Mouse (Mus musculus) liver, embryonic 13.5 days (tissue): Measurements from ENCODE around the gene Reep6. TPM values are rescaled to one million over a fixed set of nuclear protein-coding genes. Genes with fewer than 3 reads are reported as not detected.

ENCODE experiments used
- ATAC-seq: fragments of 200-750 bp; cut with Nextera tagmentation; 2 replicates; pipeline ENCODE4 v1.8.0; 2017; ENCODE audit warnings: low read depth, mild to moderate bottlenecking, moderate number of reproducible peaks, moderate library complexity
- DNase-seq: peaks from one replicate; pipeline ENCODE4 v3.0.0; 2022
- H3K27ac ChIP-seq: fragments of 300-500 bp; sonication (generic); 2 replicates; pipeline ENCODE4 v1.5.1; 2015; ENCODE audit warnings: moderate library complexity, mild to moderate bottlenecking, inconsistent platforms
- H3K27me3 ChIP-seq: fragments of 300-500 bp; sonication (generic); 2 replicates; pipeline ENCODE4 v1.6.1; 2015; ENCODE audit warnings: mild to moderate bottlenecking, inconsistent platforms
- H3K36me3 ChIP-seq: fragments of 300-500 bp; sonication (generic); 2 replicates; pipeline ENCODE4 v1.6.1; 2015; ENCODE audit warnings: mild to moderate bottlenecking, inconsistent platforms
- H3K4me1 ChIP-seq: fragments of 300-500 bp; sonication (generic); replicated peaks from 2 replicates; pipeline ENCODE4 v1.6.1; 2015; ENCODE audit warnings: inconsistent platforms
- H3K4me2 ChIP-seq: fragments of 300-500 bp; sonication (generic); 2 replicates; pipeline ENCODE4 v1.6.1; 2015; ENCODE audit warnings: inconsistent platforms, mild to moderate bottlenecking, moderate library complexity
- H3K4me3 ChIP-seq: fragments of 300-500 bp; sonication (generic); replicated peaks from 2 replicates; pipeline ENCODE4 v1.5.1; 2015; ENCODE audit warnings: mild to moderate bottlenecking, inconsistent platforms
- H3K9ac ChIP-seq: fragments of 300-500 bp; sonication (generic); 2 replicates; pipeline ENCODE4 v1.6.1; 2015; ENCODE audit warnings: mild to moderate bottlenecking, inconsistent platforms
- H3K9me3 ChIP-seq: fragments of 300-500 bp; sonication (generic); replicated peaks from 2 replicates; pipeline ENCODE4 v1.6.1; 2016; ENCODE audit warnings: inconsistent platforms
- WGBS: fragments of 180-500 bp; shearing (Covaris S2); methylation state at CpG from one replicate; pipeline ENCODE4 v1.1.7; 2015; ENCODE audit not compliant: insufficient replicate concordance; 5-methylcytosine and 5-hydroxymethylcytosine counted together
- microRNA-seq: library from miRNA; unstranded; fragments of <30 nt; microRNA quantifications from one replicate; pipeline ENCODE4, GENCODE M21; 2016
- polyA plus RNA-seq: library from polyadenylated mRNA; unstranded; fragments of >200 nt; fragmentation: Nextera tagmentation; extraction: Ambion mirVana; gene quantifications from 2 replicates; pipeline ENCODE4 v1.2.1, GENCODE M21; 2015

Reep6 gene
- polyA plus RNA-seq, 1 experiment from 2014 or later: 50.9 TPM

DNA sequence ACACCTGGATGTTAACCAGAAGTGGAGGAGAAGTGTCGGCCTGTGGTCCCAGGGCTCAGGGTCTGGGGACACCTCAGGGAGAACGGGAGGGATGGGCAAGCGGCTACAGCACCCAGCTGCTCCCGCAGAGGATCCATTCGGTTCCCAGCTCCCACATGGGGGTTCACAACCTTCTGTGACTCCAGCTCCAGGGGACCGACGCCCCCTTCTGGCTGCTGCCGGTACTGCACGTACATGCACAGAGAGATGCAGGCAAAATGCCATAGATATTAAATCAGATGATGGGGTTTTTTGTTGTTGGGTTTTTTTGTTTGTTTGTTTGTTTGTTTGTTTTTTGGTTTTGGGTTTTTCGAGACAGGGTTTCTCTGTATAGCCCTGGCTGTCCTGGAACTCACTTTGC, 48.0 kb downstream of the Reep6 start:
- Histone ChIP-seq H3K4me1 (0 out of 2 replicates have a peak, but pooled peaks cover 7% of the 10 kb centered on the region), H3K27ac (no peak overlapping the region), H3K9me3 (no peaks in the 10 kb centered on the region), H3K36me3 (peaks cover 22% of the 10 kb centered on the region), H3K9ac (no peak overlapping the region), H3K4me2 (no peak overlapping the region), H3K4me3 (no peak overlapping the region), H3K27me3 (peaks cover 6% of the 10 kb centered on the region)
- 46% methylated on average over 10 of the region's 10 CpGs for WGBS
- ATAC-seq (no peak), DNase-seq (no peak)

DNA sequence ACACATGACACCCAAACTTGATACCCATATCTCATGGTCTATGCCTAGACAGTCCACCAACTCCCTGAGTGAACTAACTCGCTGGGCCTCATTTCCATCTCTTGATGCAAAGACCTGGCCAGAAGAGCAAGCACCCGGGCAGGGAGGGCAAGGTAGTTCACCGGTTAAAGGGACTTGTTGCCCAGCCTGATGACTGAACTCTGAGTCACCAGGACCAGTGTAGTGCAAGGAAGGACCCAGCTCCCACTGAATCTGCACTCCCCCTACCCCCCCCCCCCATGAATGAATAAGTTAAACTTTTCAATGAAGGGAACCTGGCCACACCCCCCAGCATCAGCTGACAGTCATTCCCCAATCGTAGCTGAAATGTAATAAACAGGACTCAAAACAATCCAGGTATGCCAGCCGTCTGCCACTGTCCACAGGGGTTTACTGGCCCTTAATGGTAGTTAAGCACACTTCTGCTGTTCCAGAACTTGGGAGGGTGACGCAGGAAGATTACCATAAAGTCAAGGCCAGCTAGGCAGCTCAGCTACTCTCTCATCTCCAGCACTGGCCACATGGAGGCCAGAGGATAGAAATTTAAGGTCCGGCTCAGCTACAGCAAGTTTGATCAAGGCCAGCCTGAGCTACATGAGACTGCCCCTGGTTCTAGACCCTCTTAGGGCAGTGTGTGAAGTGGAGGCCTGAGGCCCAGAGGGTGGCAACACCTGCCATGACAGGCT, 53.0 kb downstream of the Reep6 start:
- 88% methylated on average over 7 of the region's 7 CpGs for WGBS
- Histone ChIP-seq H3K27ac (no peak overlapping the region; the same call in 1 of the 2 replicates), H3K9me3 (no peaks in the 10 kb centered on the region), H3K4me1 (peaks cover 50% of the 10 kb centered on the region), H3K9ac (no peak overlapping the region), H3K36me3 (peaks cover 26% of the 10 kb centered on the region), H3K27me3 (peaks cover 7% of the 10 kb centered on the region; the same call in 1 of the 2 replicates), H3K4me3 (no peak overlapping the region), H3K4me2 (no peak overlapping the region)
- ATAC-seq (no peak), DNase-seq (no peak)

DNA sequence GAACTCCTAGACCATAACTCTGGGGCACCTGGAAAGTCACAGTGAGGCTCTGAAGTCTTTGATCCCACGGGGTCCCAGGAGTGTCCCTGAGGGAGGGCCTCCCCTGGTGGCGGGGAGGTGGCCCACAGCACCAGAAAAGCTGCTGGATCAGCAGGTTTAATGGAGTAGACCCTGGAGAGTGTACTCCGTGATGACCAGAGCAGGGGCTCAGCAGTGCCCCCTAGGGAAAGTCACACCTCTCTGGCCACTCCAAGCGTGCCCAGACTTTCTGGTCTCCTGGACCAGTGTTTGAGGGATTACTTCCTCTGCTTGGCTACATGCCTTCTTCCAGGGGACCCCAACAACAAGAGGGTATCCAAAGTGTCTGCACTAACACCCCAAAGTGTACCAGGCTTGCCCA, 53.7 kb downstream of the Reep6 start:
- H3K9me3 ChIP-seq: no peaks in the 10 kb centered on the region
- DNase-seq (no peak), ATAC-seq (no peak)
- WGBS: 67% methylated on average over 4 of the region's 4 CpGs
- H3K4me3 ChIP-seq: no peak overlapping the region
- H3K36me3 ChIP-seq: peaks cover 26% of the 10 kb centered on the region
- H3K9ac ChIP-seq: no peak overlapping the region
- peaks cover 54% of the 10 kb centered on the region for H3K4me1 ChIP-seq
- H3K4me2 ChIP-seq: no peak overlapping the region
- peaks cover 7% of the 10 kb centered on the region; the same call in 1 of the 2 replicates for H3K27me3 ChIP-seq
- H3K27ac ChIP-seq: 0 out of 2 replicates have a peak overlapping the region, but pooled peaks have one; percentile 80

DNA sequence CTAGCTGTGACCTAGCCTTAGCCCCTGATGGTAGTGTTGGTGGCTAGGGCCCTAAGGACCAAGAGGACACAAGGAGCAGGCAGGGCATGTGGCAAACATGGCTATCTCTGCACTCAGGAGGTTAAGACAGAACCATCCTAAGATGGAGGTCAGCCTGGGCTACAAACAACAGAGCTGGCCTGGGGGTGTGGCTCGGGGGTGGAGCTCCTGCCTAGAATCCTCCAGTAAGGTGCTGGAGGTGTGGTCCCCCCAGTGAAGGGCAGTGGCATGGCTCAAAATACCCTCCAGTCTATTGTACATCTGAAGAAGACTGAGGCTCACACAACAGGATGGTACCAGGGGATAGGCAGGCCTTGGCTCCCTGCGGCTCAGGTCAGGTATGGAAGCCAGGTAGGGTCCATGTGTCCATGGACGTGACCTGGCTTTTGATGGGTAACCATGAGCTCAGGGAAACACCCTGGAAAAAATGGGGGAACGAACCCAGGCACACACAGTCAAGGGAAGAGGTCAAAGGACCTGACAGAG, 54.4 kb downstream of the Reep6 start:
- H3K4me1 ChIP-seq: peaks cover 57% of the 10 kb centered on the region
- no peak overlapping the region for H3K4me3 ChIP-seq
- peaks cover 26% of the 10 kb centered on the region for H3K36me3 ChIP-seq
- peak; percentile 52 for DNase-seq
- no peaks in the 10 kb centered on the region for H3K9me3 ChIP-seq
- H3K27ac ChIP-seq: peak overlapping the region; percentile 80
- peak overlapping the region; percentile 98 for H3K4me2 ChIP-seq
- peak; percentile 21; the same call in 1 of the 2 replicates for ATAC-seq
- 68% methylated on average over 4 of the region's 4 CpGs for WGBS
- H3K27me3 ChIP-seq: peaks cover 7% of the 10 kb centered on the region; the same call in 1 of the 2 replicates
- peak overlapping the region; percentile 82 for H3K9ac ChIP-seq

DNA sequence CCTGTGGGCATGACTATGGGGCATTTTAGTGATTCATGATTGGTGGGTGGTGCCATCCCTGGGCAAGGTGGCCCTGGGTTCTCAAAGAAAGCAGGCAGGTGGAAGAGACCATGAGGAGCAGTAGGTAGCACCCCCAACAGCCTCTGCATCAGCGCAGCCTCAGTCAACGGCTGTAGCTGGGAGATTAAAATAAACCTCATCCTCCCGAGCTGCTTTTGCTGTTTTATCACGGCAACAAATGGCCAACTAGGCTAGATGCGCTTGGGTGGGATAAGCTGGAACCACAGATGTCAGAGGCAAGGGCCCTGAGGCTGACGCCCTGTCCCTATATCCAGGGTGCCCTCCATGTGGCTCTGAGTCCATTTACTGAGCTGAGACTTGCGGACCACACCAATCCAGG, 55.0 kb downstream of the Reep6 start:
- Histone ChIP-seq H3K9ac (peak overlapping the region; percentile 82), H3K27me3 (peaks cover 7% of the 10 kb centered on the region; the same call in 1 of the 2 replicates), H3K36me3 (peaks cover 27% of the 10 kb centered on the region), H3K4me3 (peak overlapping the region; percentile 76), H3K27ac (peak overlapping the region; percentile 80), H3K4me1 (peaks cover 60% of the 10 kb centered on the region), H3K9me3 (no peaks in the 10 kb centered on the region), H3K4me2 (peak overlapping the region; percentile 98)
- ATAC-seq (peak; percentile 70), DNase-seq (peak; percentile 66)
- 26% methylated on average over 7 of the region's 7 CpGs for WGBS

DNA sequence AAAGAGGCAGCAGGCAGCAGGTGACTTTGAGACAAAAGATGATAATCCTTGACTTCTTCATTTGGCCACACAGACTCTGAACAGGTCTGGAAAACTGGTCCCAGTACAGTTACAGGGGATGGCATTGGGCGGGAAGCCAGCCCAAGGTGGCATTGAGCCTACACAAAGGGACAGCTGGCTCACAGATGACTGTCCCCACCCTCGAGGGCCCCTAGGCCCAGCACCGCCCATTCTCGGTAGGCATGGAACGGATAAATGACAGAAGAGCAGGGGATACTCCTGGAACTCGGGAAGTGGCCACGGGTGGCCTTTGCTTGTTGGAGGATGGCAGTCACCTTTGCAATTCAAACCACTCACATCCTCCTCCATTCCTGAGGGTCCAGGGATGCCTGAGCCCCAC, 55.6 kb downstream of the Reep6 start:
- peak overlapping the region; percentile 82 for H3K9ac ChIP-seq
- peak overlapping the region; percentile 80 for H3K27ac ChIP-seq
- H3K9me3 ChIP-seq: no peaks in the 10 kb centered on the region
- ATAC-seq: no peak
- 42% methylated on average over 7 of the region's 7 CpGs for WGBS
- H3K4me1 ChIP-seq: peaks cover 60% of the 10 kb centered on the region
- DNase-seq: no peak
- peak overlapping the region; percentile 98 for H3K4me2 ChIP-seq
- peak overlapping the region; percentile 76 for H3K4me3 ChIP-seq
- H3K36me3 ChIP-seq: peaks cover 33% of the 10 kb centered on the region
- peaks cover 7% of the 10 kb centered on the region; the same call in 1 of the 2 replicates for H3K27me3 ChIP-seq

Small RNA genes within 50 kb of the gene (microRNA-seq; reads per million reads assigned to microRNA genes)
- not detected for gene Gm22721

Other genes starting within 250 kb of the Reep6 start
- 9.2 and 9.9 TPM in 2 replicates for gene Sbno2, start 224.4 kb upstream of the Reep6 start, polyA plus RNA-seq
- gene Stk11, start 214.2 kb upstream of the Reep6 start, polyA plus RNA-seq: 16.2 and 18.3 TPM in 2 replicates
- gene Atp5d, start 191.3 kb upstream of the Reep6 start, polyA plus RNA-seq: 358 and 362 TPM in 2 replicates
- 0.54 and 0.69 TPM in 2 replicates for gene Cbarp, start 189.1 kb upstream of the Reep6 start, polyA plus RNA-seq
- 3.0 and 3.3 TPM in 2 replicates for gene Midn, start 181.7 kb upstream of the Reep6 start, polyA plus RNA-seq
- gene Cirbp, start 164.0 kb upstream of the Reep6 start, polyA plus RNA-seq: 19.5 and 21.9 TPM in 2 replicates
- gene 1600002K03Rik, start 157.0 kb upstream of the Reep6 start, polyA plus RNA-seq: 14.8 and 15.1 TPM in 2 replicates
- gene Efna2, start 150.5 kb upstream of the Reep6 start, polyA plus RNA-seq: 0.98 and 1.1 TPM in 2 replicates
- gene Mum1, start 103.5 kb upstream of the Reep6 start, polyA plus RNA-seq: 26.1 and 26.5 TPM in 2 replicates
- gene Ndufs7, start 80.8 kb upstream of the Reep6 start, polyA plus RNA-seq: 241 and 294 TPM in 2 replicates
- gene Gamt, start 68.9 kb upstream of the Reep6 start, polyA plus RNA-seq: 53.5 and 57.2 TPM in 2 replicates
- 33.5 and 34.7 TPM in 2 replicates for gene Dazap1, start 68.5 kb upstream of the Reep6 start, polyA plus RNA-seq
- gene Rps15, start 37.5 kb upstream of the Reep6 start, polyA plus RNA-seq: 792 and 836 TPM in 2 replicates
- 0.13 and 0.24 TPM in 2 replicates for gene Apc2, start 34.0 kb upstream of the Reep6 start, polyA plus RNA-seq
- gene 2310011J03Rik, start 9.4 kb upstream of the Reep6 start, polyA plus RNA-seq: 42.3 and 43.7 TPM in 2 replicates
- 5.3 TPM in 2 replicates for gene Pcsk4, start 455 bp upstream of the Reep6 start, polyA plus RNA-seq
- 1.8 and 2.5 TPM in 2 replicates for gene Adamtsl5, start 18.5 kb downstream of the Reep6 start, polyA plus RNA-seq
- 0.12 TPM in 1 of 2 replicates, not detected in the other for gene Plk5, start 26.5 kb downstream of the Reep6 start, polyA plus RNA-seq
- gene Mex3d, start 57.7 kb downstream of the Reep6 start, polyA plus RNA-seq: 1.0 and 1.1 TPM in 2 replicates
- gene Mbd3, start 69.6 kb downstream of the Reep6 start, polyA plus RNA-seq: 81.2 and 87.4 TPM in 2 replicates
- gene Uqcr11, start 76.9 kb downstream of the Reep6 start, polyA plus RNA-seq: 474 and 603 TPM in 2 replicates
- gene Tcf3, start 103.7 kb downstream of the Reep6 start, polyA plus RNA-seq: 55.2 and 56.2 TPM in 2 replicates
- 0.02 TPM in 1 of 2 replicates, not detected in the other for gene Onecut3, start 164.9 kb downstream of the Reep6 start, polyA plus RNA-seq
- 0.02 and 0.03 TPM in 2 replicates for gene Atp8b3, start 209.2 kb downstream of the Reep6 start, polyA plus RNA-seq
- gene Rexo1, start 231.6 kb downstream of the Reep6 start, polyA plus RNA-seq: 13.4 and 13.8 TPM in 2 replicates
- 13.4 and 14.1 TPM in 2 replicates for gene Klf16, start 247.4 kb downstream of the Reep6 start, polyA plus RNA-seq